Mouse (Mus musculus): ENCODE measurements around the gene Tha1. TPM values are rescaled to one million over a fixed set of nuclear protein-coding genes. Genes with fewer than 3 reads are reported as not detected.

Tha1 gene
- total RNA-seq, 2 experiments from 2014 or later = 3.8 to 4.0 TPM

- DNase-seq (ENCODE audit: low spot score in 2 of 2) = peak in 1 of 2 experiments; percentile 30
- intact Hi-C loops (cut with DNase I) = loop anchor here (10.0 kb wide), 1 partner anchor 584 kb away; no protein-coding TSS in a partner anchor
Measured at GRCm38 (mm10) chr11:117828888-117829604, 44.2 kb downstream of the Tha1 start.

GRCm38 (mm10) chr11:117828149-117828887, 45.0 kb downstream of the Tha1 start:
- DNase-seq (ENCODE audit: low spot score in 2 of 2) = no peak
- intact Hi-C loops (cut with DNase I) = loop anchor here (10.0 kb wide), 1 partner anchor 584 kb away; no protein-coding TSS in a partner anchor

- intact Hi-C loops (cut with DNase I) = loop anchor here (10.0 kb wide), 1 partner anchor 583 kb away; no protein-coding TSS in a partner anchor
- DNase-seq (ENCODE audit: low spot score in 2 of 2) = no peak
Measured at GRCm38 (mm10) chr11:117827386-117827785, 45.9 kb downstream of the Tha1 start.

DNA sequence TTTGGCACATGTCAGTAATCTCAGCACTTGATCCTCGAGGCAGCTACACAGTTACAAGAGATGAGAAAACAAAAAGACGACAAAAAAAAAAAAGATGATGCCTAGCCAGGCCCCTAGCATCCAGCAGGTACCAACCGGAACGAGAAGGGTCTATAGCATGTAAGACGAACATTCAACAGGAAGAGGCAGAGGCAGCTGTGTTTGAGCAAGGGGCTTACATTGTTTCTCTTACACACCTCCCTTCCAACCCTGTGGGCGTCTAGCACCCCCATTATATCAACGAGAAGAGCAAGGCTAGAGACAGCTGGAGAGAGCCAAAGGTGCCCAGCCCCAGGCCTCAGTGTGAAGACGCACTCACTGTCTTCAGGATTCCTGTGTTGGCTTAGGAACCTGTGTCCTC, 46.4 kb downstream of the Tha1 start:
- intact Hi-C loops (cut with DNase I) = loop anchor here (10.0 kb wide), 1 partner anchor 582 kb away; no protein-coding TSS in a partner anchor
- DNase-seq (ENCODE audit: low spot score in 2 of 2) = no peak

GRCm38 (mm10) chr11:117826164-117826563, 47.1 kb downstream of the Tha1 start:
- DNase-seq (ENCODE audit: low spot score in 2 of 2) = no peak
- intact Hi-C loops (cut with DNase I) = loop anchor here (10.0 kb wide), 1 partner anchor 581 kb away; no protein-coding TSS in a partner anchor

DNA sequence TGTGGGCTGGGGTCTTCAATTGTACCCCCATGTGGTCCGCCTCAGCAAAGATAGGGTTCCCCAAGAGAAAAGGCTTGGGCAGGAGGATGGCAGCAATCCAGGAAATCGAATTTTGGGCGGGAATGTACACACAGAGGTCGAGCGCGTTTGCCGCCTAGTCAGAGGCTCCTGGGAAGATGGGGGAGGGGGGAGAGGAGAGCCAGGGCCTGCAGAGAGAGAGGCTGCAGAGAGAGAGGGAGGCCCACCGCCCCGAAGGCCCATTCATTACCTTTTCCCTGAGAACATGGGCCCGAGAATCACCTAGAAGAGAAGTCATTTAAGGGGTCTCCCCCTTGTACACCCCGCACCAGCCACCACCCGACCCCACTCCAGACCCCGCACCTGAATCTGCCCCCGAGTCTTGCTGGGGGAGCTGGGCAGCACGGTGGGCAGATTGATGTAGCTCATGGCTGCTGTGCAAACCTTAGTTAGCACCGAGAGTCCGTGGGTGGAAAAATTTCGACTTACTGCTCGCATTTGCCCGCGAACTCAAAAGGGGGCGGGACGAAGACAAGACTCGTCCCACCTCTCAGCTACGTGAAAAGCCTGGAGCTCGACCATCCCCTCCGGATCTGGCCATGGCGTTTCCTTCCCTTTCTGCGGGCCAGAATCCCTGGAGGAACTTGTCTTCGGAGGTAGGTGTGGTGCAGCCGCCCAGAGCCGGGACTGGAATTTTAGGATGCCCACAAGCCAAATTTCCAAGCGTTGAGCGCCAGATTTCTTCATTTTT, 47.8 kb downstream of the Tha1 start, which contains the start of the genes Afmid and Tk1:
Gene Afmid, plus strand, starts transcription at position 592 of the 769 bp plus-strand sequence.
Gene Tk1, minus strand, starts transcription at position 760 of the 769 bp plus-strand sequence.
- intact Hi-C loops (cut with DNase I) = loop anchor here (2.0 to 10.0 kb wide), 3 partner anchors 117 to 581 kb away; no protein-coding TSS in a partner anchor
- peak in 1 of 2 experiments; percentile 54 for DNase-seq (ENCODE audit: low spot score in 2 of 2)

- DNase-seq (ENCODE audit: low spot score in 2 of 2) = peak; percentile 77 to 87
Measured at GRCm38 (mm10) chr11:117824060-117824969, 49.0 kb downstream of the Tha1 start.

DNA sequence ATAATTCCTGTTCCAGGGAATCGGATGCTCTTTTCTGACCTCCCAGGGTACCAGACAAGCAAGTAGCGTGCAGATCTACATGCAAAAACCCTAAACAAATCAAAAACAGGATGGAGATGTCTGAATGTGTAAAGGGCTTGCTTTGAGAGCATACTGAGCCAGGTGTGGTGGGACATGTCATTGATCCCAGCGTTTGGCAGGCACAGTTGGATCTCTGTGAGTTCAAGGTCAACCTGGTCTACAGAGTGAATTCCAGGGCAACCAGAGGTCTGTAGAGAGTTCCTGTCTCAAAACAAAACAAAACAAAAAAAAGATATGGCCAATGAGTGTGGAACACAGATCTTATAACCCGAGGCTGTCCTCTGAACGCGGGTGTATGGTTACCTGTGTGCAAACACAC, 49.9 kb downstream of the Tha1 start:
- no peak for DNase-seq (ENCODE audit: low spot score in 2 of 2)
- intact Hi-C loops (cut with DNase I) = loop anchor here (5.0 to 10.0 kb wide), 2 partner anchors 456 to 579 kb away; no protein-coding TSS in a partner anchor

More at GRCm38 (mm10) chr11:117824060-117824969, 49.0 kb downstream of the Tha1 start:
- intact Hi-C loops (cut with DNase I) = loop anchor here (1.0 to 10.0 kb wide), 6 partner anchors 34 to 580 kb away; no protein-coding TSS in a partner anchor

- DNase-seq (ENCODE audit: low spot score in 2 of 2) = no peak
- intact Hi-C loops (cut with DNase I) = loop anchor here (5.0 to 10.0 kb wide), 2 partner anchors 455 to 578 kb away; no protein-coding TSS in a partner anchor
Measured at GRCm38 (mm10) chr11:117822728-117823241, 50.5 kb downstream of the Tha1 start.

DNA sequence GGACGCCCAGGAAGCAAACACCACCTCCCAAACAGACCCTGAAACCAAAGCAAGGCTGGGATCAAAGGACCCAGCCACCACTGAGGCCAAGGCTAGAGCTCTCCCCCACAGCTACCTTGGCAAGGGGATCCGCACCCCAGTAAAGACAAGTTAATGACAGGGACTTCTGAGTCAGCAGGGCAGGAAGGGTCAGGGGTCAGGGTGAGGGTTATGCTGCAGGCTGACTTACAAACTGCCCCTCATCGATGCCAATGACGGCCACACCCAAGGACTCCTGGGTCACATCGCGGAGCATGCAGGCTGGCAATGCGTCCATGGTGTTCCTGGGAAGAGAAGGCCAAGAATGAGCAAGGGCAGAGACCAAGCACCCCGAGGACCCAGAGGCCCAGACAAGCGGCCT, 51.4 kb downstream of the Tha1 start:
- no peak for DNase-seq (ENCODE audit: low spot score in 2 of 2)
- intact Hi-C loops (cut with DNase I) = loop anchor here (5.0 to 10.0 kb wide), 2 partner anchors 455 to 577 kb away; no protein-coding TSS in a partner anchor

- DNase-seq (ENCODE audit: low spot score in 2 of 2) = no peak
- intact Hi-C loops (cut with DNase I) = loop anchor here (5.0 to 10.0 kb wide), 2 partner anchors 453 to 575 kb away; no protein-coding TSS in a partner anchor
Measured at GRCm38 (mm10) chr11:117820173-117820572, 53.1 kb downstream of the Tha1 start.

DNA sequence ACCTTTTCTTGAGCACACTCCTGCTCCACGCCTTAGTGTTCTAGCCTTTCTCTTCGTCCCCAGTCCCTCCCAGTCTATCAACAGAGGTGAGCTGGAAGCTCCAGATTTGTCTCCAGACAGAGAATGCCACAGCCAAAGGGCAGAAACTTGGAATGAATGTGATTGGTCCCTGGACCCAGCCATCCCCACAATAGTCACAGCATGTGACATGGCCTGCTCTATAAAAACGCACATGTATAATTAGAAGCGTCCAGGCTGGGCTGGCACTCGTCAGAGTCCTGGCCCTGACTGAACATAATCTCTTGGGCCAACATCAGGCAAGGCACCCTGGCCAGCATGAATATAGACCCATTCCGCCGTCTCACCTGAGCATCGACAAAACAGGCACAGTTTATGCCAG, 54.2 kb downstream of the Tha1 start:
- intact Hi-C loops (cut with DNase I) = no loop called here
- no peak for DNase-seq (ENCODE audit: low spot score in 2 of 2)

Other genes with a start within 250 kb of the Tha1 start
- 10 to 100 TPM; 53.4 to 55.2 TPM for gene Tnrc6c, start 219.2 kb downstream of the Tha1 start, total RNA-seq (2021)
- gene Tmc8, start 91.4 kb downstream of the Tha1 start, total RNA-seq (2021) = 1 to 10 TPM in 1 of 2 experiments, under 1 TPM in 1; 0.60 to 1.1 TPM
- gene Tmc6, start 91.3 kb downstream of the Tha1 start, total RNA-seq (2021) = 1 to 10 TPM; 4.2 to 6.2 TPM
- gene 6030468B19Rik, start 75.8 kb downstream of the Tha1 start, total RNA-seq (2021) = under 1 TPM in 1 of 2 experiments, not detected in 1; 0.53 TPM
- 1 to 10 TPM; 1.7 to 2.4 TPM for gene Gm20708, start 63.8 kb downstream of the Tha1 start, total RNA-seq (2021)
- gene Syngr2, start 63.8 kb downstream of the Tha1 start, total RNA-seq (2021) = 10 to 100 TPM; 11.6 to 14.0 TPM
- 1 to 10 TPM; 4.6 to 6.7 TPM for gene Afmid, start 47.6 kb downstream of the Tha1 start, total RNA-seq (2021)
- gene Tk1, start 47.4 kb downstream of the Tha1 start, total RNA-seq (2021) = under 1 TPM; 0.60 to 0.94 TPM
- gene Birc5, start 24.2 kb downstream of the Tha1 start, total RNA-seq (2021) = 1 to 10 TPM in 1 of 2 experiments, under 1 TPM in 1; 0.62 to 1.2 TPM
- gene Tmem235, start 12.7 kb downstream of the Tha1 start, total RNA-seq (2021) = under 1 TPM in 1 of 2 experiments, not detected in 1; 0.23 TPM
- gene Socs3, start 96.6 kb upstream of the Tha1 start, total RNA-seq (2021) = 1 to 10 TPM; 3.8 to 4.3 TPM
- 10 to 100 TPM; 85.6 to 88.1 TPM for gene Pgs1, start 112.8 kb upstream of the Tha1 start, total RNA-seq (2021)